In genomic region chr15:102295633-102296367, GRCm38 (mm10) we compare ENCODE assay signal across 8 mouse cellular contexts. TPM values are rescaled to one million over a fixed set of nuclear protein-coding genes. Genes with fewer than 3 reads are reported as not detected.
DNase-seq lines count a peak whose midpoint lies in the region; ATAC-seq and TF ChIP-seq lines count a peak whose summit lies in the region.

Gene Espl1, plus strand, starts transcription at chr15:102296266.

- 0 out of 2 replicates have a peak, but pooled peaks have one; percentile 21 for TF ChIP-seq POLR2A in limb, embryonic 14.5 days (IDR thresholded peaks at IDR 0.05; ENCODE audit: borderline replicate concordance, extremely low read depth, insufficient read depth, insufficient read length)

- H3K4me3 ChIP-seq in embryonic facial prominence, embryonic 13.5 days: peak within 1 kb of the TSS; percentile 71
- peak within 1 kb of the TSS; percentile 69 for H3K4me3 ChIP-seq in limb, embryonic 14.5 days (replicated peaks; ENCODE audit: low read length)
- peak within 1 kb of the TSS; percentile 52 for H3K4me3 ChIP-seq in midbrain, postnatal 0 days (ENCODE audit: low read depth, low read length)

- peak within 1 kb of the TSS; percentile 70 for H3K9ac ChIP-seq in embryonic facial prominence, embryonic 13.5 days
- H3K9ac ChIP-seq in limb, embryonic 14.5 days (ENCODE audit: low read depth, low read length, severe bottlenecking): peak within 1 kb of the TSS; percentile 49
- H3K9ac ChIP-seq in midbrain, postnatal 0 days (replicated peaks; ENCODE audit: low read length, poor library complexity, severe bottlenecking): peak within 1 kb of the TSS; percentile 9

- 7% methylated on average over 25 of the region's 25 CpGs for WGBS in embryonic facial prominence, embryonic 13.5 days
- 7% methylated on average over 25 of the region's 25 CpGs for WGBS in limb, embryonic 14.5 days
- WGBS in midbrain, postnatal 0 days: 7% methylated on average over 25 of the region's 25 CpGs

- H3K9me3 ChIP-seq in embryonic facial prominence, embryonic 13.5 days: no peaks in the 10 kb centered on the region
- no peaks in the 10 kb centered on the region for H3K9me3 ChIP-seq in limb, embryonic 14.5 days (ENCODE audit: control insufficient read depth, low read length)
- no peaks in the 10 kb centered on the region for H3K9me3 ChIP-seq in midbrain, postnatal 0 days (ENCODE audit: low read length)

- peaks cover 25% of the 10 kb centered on the region for H3K36me3 ChIP-seq in embryonic facial prominence, embryonic 13.5 days
- peaks cover 26% of the 10 kb centered on the region for H3K36me3 ChIP-seq in limb, embryonic 14.5 days (ENCODE audit: control insufficient read depth, insufficient read depth, low read length)
- H3K36me3 ChIP-seq in midbrain, postnatal 0 days (ENCODE audit: insufficient read depth, low read length): no peaks in the 10 kb centered on the region

- peak within 1 kb of the TSS; percentile 85 for H3K4me2 ChIP-seq in embryonic facial prominence, embryonic 13.5 days
- H3K4me2 ChIP-seq in limb, embryonic 14.5 days (replicated peaks; ENCODE audit: low read depth, low read length, severe bottlenecking): peak within 1 kb of the TSS; percentile 93
- peak within 1 kb of the TSS; percentile 100 for H3K4me2 ChIP-seq in midbrain, postnatal 0 days (ENCODE audit: low read depth, low read length, poor library complexity, severe bottlenecking)

- DNase-seq in 3134 (ENCODE audit: extremely low read depth, insufficient read length, low spot score): peak; percentile 90
- DNase-seq in adrenal gland, postnatal 36 days: peak; percentile 93 to 95
- peak; percentile 96 for DNase-seq in heart, adult 8-10 months (ENCODE audit: low spot score)
- DNase-seq in kidney, adult 9 months: peak; percentile 96
- peak; percentile 96 for DNase-seq in limb, embryonic 14.5 days (ENCODE audit: low spot score)
- peak; percentile 96 for DNase-seq in midbrain, postnatal 0 days (ENCODE audit: low spot score)
- peak; percentile 87 to 95 for DNase-seq in spleen, postnatal 14 days (ENCODE audit: low spot score in 2 of 2)

- H3K27me3 ChIP-seq in embryonic facial prominence, embryonic 13.5 days: no peaks in the 10 kb centered on the region
- H3K27me3 ChIP-seq in limb, embryonic 14.5 days (ENCODE audit: control insufficient read depth, insufficient read depth, low read length): no peaks in the 10 kb centered on the region
- no peaks in the 10 kb centered on the region for H3K27me3 ChIP-seq in midbrain, postnatal 0 days (ENCODE audit: insufficient read depth, low read length)

- H3K27ac ChIP-seq in embryonic facial prominence, embryonic 13.5 days: peak within 1 kb of the TSS; percentile 11; the same call in 1 of the 2 replicates
- H3K27ac ChIP-seq in limb, embryonic 14.5 days (replicated peaks; ENCODE audit: low read depth, low read length): no peak within 1 kb of the TSS
- H3K27ac ChIP-seq in midbrain, postnatal 0 days (ENCODE audit: low read depth, low read length): peak within 1 kb of the TSS; percentile 21

- peaks cover 18% of the 10 kb centered on the region for H3K4me1 ChIP-seq in embryonic facial prominence, embryonic 13.5 days
- H3K4me1 ChIP-seq in limb, embryonic 14.5 days (ENCODE audit: control insufficient read depth, insufficient read depth, low read length): peaks cover 6% of the 10 kb centered on the region
- 0 out of 2 replicates have a peak, but pooled peaks cover 3% of the 10 kb centered on the region for H3K4me1 ChIP-seq in midbrain, postnatal 0 days (ENCODE audit: insufficient read depth, low read length)

- TF ChIP-seq CTCF in midbrain, postnatal 0 days (IDR thresholded peaks at IDR 0.05): 0 out of 2 replicates have a peak, but pooled peaks have one; percentile 1

- peak; percentile 92 for ATAC-seq in embryonic facial prominence, embryonic 13.5 days (ENCODE audit: insufficient number of reproducible peaks, insufficient read depth, low FRiP score, low TSS enrichment, low read depth)
- ATAC-seq in limb, embryonic 14.5 days (ENCODE audit: low FRiP score, low read depth): peak; percentile 99
- ATAC-seq in midbrain, postnatal 0 days (ENCODE audit: low FRiP score): peak; percentile 97

RNA-seq across cellular contexts. Expression of gene Espl1, which starts in this region (rescaled TPM):
- 1 to 10 TPM; 3.2 to 3.6 TPM for total RNA-seq in adrenal gland, postnatal 36 days (2021)
- polyA plus RNA-seq in embryonic facial prominence, embryonic 13.5 days (2015; fragmentation: Nextera tagmentation; extraction: Ambion mirVana): 25.3 and 26.4 TPM in 2 replicates
- total RNA-seq in heart, adult 8-10 months (2022): 1 to 10 TPM in 1 of 4 experiments, under 1 TPM in 3; 0.38 to 1.1 (median 0.93) TPM
- polyA plus RNA-seq in limb, embryonic 14.5 days (2012; rRNA removed): 37.2 and 40.0 TPM in 2 replicates
- polyA plus RNA-seq in limb, embryonic 14.5 days (2014; fragmentation: Nextera tagmentation; extraction: Ambion mirVana): 27.2 and 27.3 TPM in 2 replicates
- 2.7 and 4.5 TPM in 2 replicates for total RNA-seq in midbrain, postnatal 0 days (2014; rRNA removed)
- 1.7 and 2.7 TPM in 2 replicates for polyA plus RNA-seq in midbrain, postnatal 0 days (2015; fragmentation: Nextera tagmentation; extraction: Ambion mirVana)

Comparison
In these comparisons a context has a peak if more than half of its experiments do, and no peak if none do; other contexts are left out.
1. H3K9ac ChIP-seq: peak in every context shown above with its lines; median percentile 70 in embryonic facial prominence, embryonic 13.5 days; 49 in limb, embryonic 14.5 days; 9 in midbrain, postnatal 0 days.